Mouse (Mus musculus): ENCODE measurements around the gene Olig3.

GRCm38 (mm10) chr10:19355076-19355475 lies 1.3 kb upstream of the Olig3 start:
- TF ChIP-seq MAFK (IDR thresholded peaks at IDR 0.05; ENCODE audit: insufficient read depth, low read depth, low read length) (no peak), CHD2 (IDR thresholded peaks at IDR 0.05; ENCODE audit: low read depth, low read length) (no peak), ZC3H11A (IDR thresholded peaks at IDR 0.05; ENCODE audit: borderline replicate concordance, low read depth, low read length) (no peak), HCFC1 (IDR thresholded peaks at IDR 0.05; ENCODE audit: borderline replicate concordance, insufficient read depth, low read length) (no peak)
